Mouse (Mus musculus): ENCODE results near the gene Fbxo44. TPM values are rescaled to one million over a fixed set of nuclear protein-coding genes. Genes with fewer than 3 reads are reported as not detected.

Gene Fbxo44
- polyA plus RNA-seq, 1 experiment from 2014 or later = 60.8 TPM

DNA sequence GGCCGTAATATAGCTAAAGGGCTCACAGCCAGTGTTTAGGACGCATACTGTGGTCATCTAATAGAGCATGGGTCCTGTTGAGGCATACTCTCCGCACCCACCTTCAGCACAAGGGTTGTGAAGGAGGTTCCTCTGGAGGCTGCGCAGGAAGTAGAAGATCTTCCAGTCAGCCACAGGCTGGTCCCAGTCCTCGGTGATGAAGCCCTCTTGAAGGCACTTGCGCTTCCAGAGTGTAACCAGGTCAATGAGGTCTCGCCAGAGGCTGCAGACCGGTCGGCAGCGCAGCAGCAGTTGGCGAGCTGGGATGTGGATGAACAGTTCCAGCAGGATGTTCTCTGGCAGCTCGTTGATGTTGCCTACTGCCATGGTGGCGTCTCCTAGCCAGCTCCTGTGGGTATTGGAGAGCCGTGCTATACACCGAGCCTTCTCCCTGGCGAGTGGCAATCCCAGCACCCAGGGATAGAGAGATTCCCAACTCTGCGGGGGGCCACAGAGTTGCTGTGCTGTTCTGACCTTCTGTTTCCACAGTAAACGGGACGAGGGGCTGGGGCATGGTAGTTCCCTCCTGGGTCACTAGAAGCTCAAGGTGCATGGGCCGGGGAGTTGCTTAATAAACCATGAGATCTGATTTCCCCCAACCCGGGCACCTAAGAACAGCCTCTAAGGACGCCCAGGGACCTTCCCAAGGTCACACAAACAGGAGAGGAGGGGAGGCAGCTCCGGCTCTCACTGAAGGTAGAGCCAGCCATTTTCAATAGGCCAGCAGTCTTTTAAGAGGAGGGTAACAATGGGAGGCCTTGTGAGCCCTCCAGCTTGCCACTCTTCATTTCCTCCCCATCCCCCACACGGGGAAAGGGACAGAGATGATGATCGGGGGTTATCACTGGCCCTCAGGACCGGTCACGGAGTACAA is 1.6 kb downstream of the Fbxo44 start:
- Histone ChIP-seq H3K27me3 (ENCODE audit: control insufficient read depth, insufficient read depth, low read length) (peaks cover 28% of the 10 kb centered on the region), H3K4me2 (ENCODE audit: low read depth) (peak overlapping the region; percentile 92), H3K9ac (ENCODE audit: low read length) (peak overlapping the region; percentile 67), H3K27ac (ENCODE audit: low read depth, low read length) (peak overlapping the region; percentile 74), H3K36me3 (ENCODE audit: control insufficient read depth, insufficient read depth, low read length) (peaks cover 5% of the 10 kb centered on the region), H3K9me3 (ENCODE audit: control insufficient read depth, low read length) (no peaks in the 10 kb centered on the region), H3K4me3 (ENCODE audit: low read depth, low read length) (peak overlapping the region; percentile 50), H3K4me1 (ENCODE audit: control insufficient read depth, insufficient read depth, low read length) (peaks cover 14% of the 10 kb centered on the region)
- 27% methylated on average over 27 of the region's 27 CpGs for WGBS
- DNase-seq (ENCODE audit: low spot score) = peak; percentile 63
- ATAC-seq (ENCODE audit: insufficient read depth, low FRiP score, low TSS enrichment) = peak; percentile 35

DNA sequence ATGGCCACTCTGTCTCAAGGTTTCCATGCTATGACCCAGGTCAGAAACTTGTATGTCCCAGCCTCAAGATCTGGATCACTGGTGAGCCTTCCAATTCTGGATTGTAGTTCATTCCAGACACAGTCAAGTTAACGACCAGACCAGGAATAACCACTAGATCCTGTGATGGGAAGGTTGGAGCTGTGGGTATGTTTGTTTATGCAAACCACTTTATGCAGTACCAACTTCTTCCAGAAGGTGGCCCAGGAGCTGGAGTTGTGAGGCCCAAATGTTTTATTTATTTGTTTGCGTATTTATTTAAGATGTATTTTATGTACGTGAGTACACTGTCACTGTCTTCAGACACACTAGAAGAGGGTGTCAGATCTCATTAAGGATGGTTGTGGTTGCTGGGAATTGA is 5.3 kb downstream of the Fbxo44 start:
- no peaks in the 10 kb centered on the region for H3K9me3 ChIP-seq (ENCODE audit: control insufficient read depth, low read length)
- peaks cover 16% of the 10 kb centered on the region for H3K4me1 ChIP-seq (ENCODE audit: control insufficient read depth, insufficient read depth, low read length)
- DNase-seq (ENCODE audit: low spot score) = no peak
- ATAC-seq (ENCODE audit: insufficient read depth, low FRiP score, low TSS enrichment) = no peak
- H3K27me3 ChIP-seq (ENCODE audit: control insufficient read depth, insufficient read depth, low read length) = no peaks in the 10 kb centered on the region
- no peak overlapping the region for H3K4me2 ChIP-seq (ENCODE audit: low read depth)
- 64% methylated on average over 3 of the region's 3 CpGs for WGBS
- H3K36me3 ChIP-seq (ENCODE audit: control insufficient read depth, insufficient read depth, low read length) = peaks cover 5% of the 10 kb centered on the region
- no peak overlapping the region for H3K27ac ChIP-seq (ENCODE audit: low read depth, low read length)
- no peak overlapping the region for H3K4me3 ChIP-seq (ENCODE audit: low read depth, low read length)
- no peak overlapping the region for H3K9ac ChIP-seq (ENCODE audit: low read length)

GRCm38 (mm10) chr4:148154006-148154405 is 6.3 kb downstream of the Fbxo44 start:
- H3K36me3 ChIP-seq (ENCODE audit: control insufficient read depth, insufficient read depth, low read length) = peaks cover 5% of the 10 kb centered on the region
- H3K9ac ChIP-seq (ENCODE audit: low read length) = no peak overlapping the region
- no peak overlapping the region for H3K4me2 ChIP-seq (ENCODE audit: low read depth)
- DNase-seq (ENCODE audit: low spot score) (no peak), ATAC-seq (ENCODE audit: insufficient read depth, low FRiP score, low TSS enrichment) (no peak)
- H3K9me3 ChIP-seq (ENCODE audit: control insufficient read depth, low read length) = no peaks in the 10 kb centered on the region
- WGBS = 91% methylated on average over 4 of the region's 4 CpGs
- H3K4me1 ChIP-seq (ENCODE audit: control insufficient read depth, insufficient read depth, low read length) = peaks cover 16% of the 10 kb centered on the region
- no peaks in the 10 kb centered on the region for H3K27me3 ChIP-seq (ENCODE audit: control insufficient read depth, insufficient read depth, low read length)
- no peak overlapping the region for H3K4me3 ChIP-seq (ENCODE audit: low read depth, low read length)
- no peak overlapping the region for H3K27ac ChIP-seq (ENCODE audit: low read depth, low read length)

DNA sequence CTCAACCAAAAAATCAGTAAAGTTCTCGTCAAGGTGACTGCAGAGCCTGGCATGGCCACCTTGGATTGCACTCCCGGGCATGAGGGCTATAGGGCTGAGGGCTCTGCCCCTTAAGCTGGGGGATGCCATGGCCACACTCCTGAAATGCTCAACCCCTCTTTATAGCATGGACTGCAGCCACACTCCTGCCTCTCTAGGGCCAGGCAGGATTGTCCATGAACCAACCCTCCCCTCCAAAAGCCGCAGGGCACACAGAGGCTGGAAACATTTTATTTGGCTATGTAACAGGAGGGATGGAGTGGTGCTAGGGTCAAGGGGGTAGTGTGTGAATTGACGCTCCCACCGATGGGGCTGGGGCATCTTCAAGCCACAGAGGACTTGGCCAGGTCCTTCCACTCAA is 7.7 kb downstream of the Fbxo44 start:
- DNase-seq (ENCODE audit: low spot score) = no peak
- Histone ChIP-seq H3K9me3 (ENCODE audit: control insufficient read depth, low read length) (no peaks in the 10 kb centered on the region), H3K27ac (ENCODE audit: low read depth, low read length) (no peak overlapping the region), H3K9ac (ENCODE audit: low read length) (no peak overlapping the region), H3K4me3 (ENCODE audit: low read depth, low read length) (no peak overlapping the region), H3K27me3 (ENCODE audit: control insufficient read depth, insufficient read depth, low read length) (no peaks in the 10 kb centered on the region), H3K36me3 (ENCODE audit: control insufficient read depth, insufficient read depth, low read length) (peaks cover 5% of the 10 kb centered on the region), H3K4me2 (ENCODE audit: low read depth) (no peak overlapping the region), H3K4me1 (ENCODE audit: control insufficient read depth, insufficient read depth, low read length) (peaks cover 5% of the 10 kb centered on the region; the same call in 1 of the 2 replicates)
- no peak for ATAC-seq (ENCODE audit: insufficient read depth, low FRiP score, low TSS enrichment)
- 84% methylated on average over 5 of the region's 5 CpGs for WGBS

DNA sequence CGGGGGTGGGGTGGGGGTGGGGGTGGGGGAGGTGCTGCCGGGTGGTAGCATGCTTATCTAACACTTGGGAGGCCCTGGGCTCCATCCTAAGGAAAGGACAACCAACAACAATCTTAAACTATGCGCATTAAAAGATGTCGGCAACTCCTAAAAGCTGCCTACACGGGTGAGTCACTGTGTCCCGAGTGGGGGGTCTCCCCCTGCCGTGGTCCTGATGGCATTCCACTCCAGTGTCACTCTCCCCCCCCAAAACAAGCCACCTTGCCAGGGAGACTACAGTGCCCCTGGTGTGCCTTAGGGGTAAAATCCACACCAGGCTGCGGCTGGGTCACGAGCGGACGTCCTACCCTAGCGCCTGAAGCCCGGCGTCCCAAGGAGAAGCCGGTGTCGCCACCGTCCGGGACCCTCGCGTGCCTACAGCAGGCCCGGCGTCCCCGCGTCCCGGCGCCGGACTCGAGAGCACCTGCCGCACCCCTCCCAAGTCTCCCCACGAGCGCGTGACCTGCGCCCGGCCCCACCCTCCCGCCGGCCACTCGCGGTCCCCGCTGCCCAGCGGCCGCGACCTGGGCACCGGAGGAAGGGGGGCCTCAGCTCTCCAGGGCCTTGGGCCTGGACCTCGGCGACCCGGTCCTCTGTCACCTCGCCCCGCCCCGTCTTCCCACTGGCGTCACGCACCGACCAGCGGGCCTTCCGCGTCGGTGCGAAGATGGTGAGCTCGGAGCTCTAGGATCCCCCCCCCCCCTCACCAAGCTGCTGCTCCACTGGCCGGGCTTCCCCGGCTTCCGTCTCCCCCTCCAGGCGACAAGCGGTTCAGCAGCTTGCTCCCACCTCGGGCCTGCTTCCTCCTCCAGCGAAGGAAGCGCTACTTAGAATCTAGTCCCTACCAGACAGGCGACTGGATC is 8.8 kb downstream of the Fbxo44 start, which contains the start of gene Fbxo6:
TSS of gene Fbxo6 (minus strand) at position 874 of the 902 bp plus-strand sequence.
- peak within 1 kb of the TSS; percentile 72 for H3K9ac ChIP-seq (ENCODE audit: low read length)
- 2% methylated on average over 65 of the region's 67 CpGs for WGBS
- DNase-seq (ENCODE audit: low spot score) = peak; percentile 92
- peaks cover 5% of the 10 kb centered on the region for H3K36me3 ChIP-seq (ENCODE audit: control insufficient read depth, insufficient read depth, low read length)
- H3K4me3 ChIP-seq (ENCODE audit: low read depth, low read length) = peak within 1 kb of the TSS; percentile 58
- peaks cover 5% of the 10 kb centered on the region; the same call in 1 of the 2 replicates for H3K4me1 ChIP-seq (ENCODE audit: control insufficient read depth, insufficient read depth, low read length)
- peak; percentile 88 for ATAC-seq (ENCODE audit: insufficient read depth, low FRiP score, low TSS enrichment)
- peak within 1 kb of the TSS; percentile 85 for H3K27ac ChIP-seq (ENCODE audit: low read depth, low read length)
- peak within 1 kb of the TSS; percentile 96 for H3K4me2 ChIP-seq (ENCODE audit: low read depth)
- H3K9me3 ChIP-seq (ENCODE audit: control insufficient read depth, low read length) = no peaks in the 10 kb centered on the region
- H3K27me3 ChIP-seq (ENCODE audit: control insufficient read depth, insufficient read depth, low read length) = no peaks in the 10 kb centered on the region

GRCm38 (mm10) chr4:148150953-148151266 is 9.4 kb downstream of the Fbxo44 start:
- peaks cover 5% of the 10 kb centered on the region; the same call in 1 of the 2 replicates for H3K4me1 ChIP-seq (ENCODE audit: control insufficient read depth, insufficient read depth, low read length)
- DNase-seq (ENCODE audit: low spot score) = no peak
- peak overlapping the region; percentile 72; the same call in 1 of the 2 replicates for H3K9ac ChIP-seq (ENCODE audit: low read length)
- H3K27me3 ChIP-seq (ENCODE audit: control insufficient read depth, insufficient read depth, low read length) = no peaks in the 10 kb centered on the region
- ATAC-seq (ENCODE audit: insufficient read depth, low FRiP score, low TSS enrichment) = no peak
- no peak overlapping the region; the same call in 1 of the 2 replicates for H3K27ac ChIP-seq (ENCODE audit: low read depth, low read length)
- WGBS = 58% methylated on average over 3 of the region's 3 CpGs
- peak overlapping the region; percentile 96 for H3K4me2 ChIP-seq (ENCODE audit: low read depth)
- peak overlapping the region; percentile 58 for H3K4me3 ChIP-seq (ENCODE audit: low read depth, low read length)
- no peaks in the 10 kb centered on the region for H3K9me3 ChIP-seq (ENCODE audit: control insufficient read depth, low read length)
- H3K36me3 ChIP-seq (ENCODE audit: control insufficient read depth, insufficient read depth, low read length) = peaks cover 6% of the 10 kb centered on the region

GRCm38 (mm10) chr4:148150242-148150641 is 10.0 kb downstream of the Fbxo44 start:
- no peak overlapping the region for H3K27ac ChIP-seq (ENCODE audit: low read depth, low read length)
- ATAC-seq (ENCODE audit: insufficient read depth, low FRiP score, low TSS enrichment) (no peak), DNase-seq (ENCODE audit: low spot score) (no peak)
- H3K36me3 ChIP-seq (ENCODE audit: control insufficient read depth, insufficient read depth, low read length) = peaks cover 4% of the 10 kb centered on the region; the same call in 1 of the 2 replicates
- H3K4me1 ChIP-seq (ENCODE audit: control insufficient read depth, insufficient read depth, low read length) = peaks cover 5% of the 10 kb centered on the region; the same call in 1 of the 2 replicates
- H3K9me3 ChIP-seq (ENCODE audit: control insufficient read depth, low read length) = no peaks in the 10 kb centered on the region
- WGBS = 37% methylated on average over 7 of the region's 7 CpGs
- H3K27me3 ChIP-seq (ENCODE audit: control insufficient read depth, insufficient read depth, low read length) = no peaks in the 10 kb centered on the region
- no peak overlapping the region for H3K4me3 ChIP-seq (ENCODE audit: low read depth, low read length)
- H3K9ac ChIP-seq (ENCODE audit: low read length) = no peak overlapping the region
- H3K4me2 ChIP-seq (ENCODE audit: low read depth) = no peak overlapping the region

DNA sequence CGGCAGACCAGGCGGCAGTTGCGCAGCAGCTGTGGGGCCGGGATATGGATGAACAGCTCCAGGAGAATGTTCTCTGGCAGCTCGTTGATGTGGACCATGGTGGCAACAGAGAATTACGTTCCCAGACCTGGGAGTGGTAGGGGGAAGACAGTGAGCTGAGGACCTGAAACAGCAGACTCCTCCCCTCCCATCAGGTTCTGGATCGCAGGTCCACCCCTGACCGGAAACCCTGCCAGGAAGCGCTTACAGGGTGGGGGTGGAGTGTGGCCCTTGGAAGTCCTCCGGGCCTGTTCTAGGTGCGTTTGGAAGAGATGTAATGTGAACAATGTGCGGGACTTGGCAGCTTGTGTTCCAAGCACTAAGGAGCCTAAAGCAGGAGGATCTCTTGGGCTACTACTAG is 10.7 kb downstream of the Fbxo44 start:
- Histone ChIP-seq H3K36me3 (ENCODE audit: control insufficient read depth, insufficient read depth, low read length) (peaks cover 7% of the 10 kb centered on the region), H3K4me3 (ENCODE audit: low read depth, low read length) (no peak overlapping the region), H3K4me1 (ENCODE audit: control insufficient read depth, insufficient read depth, low read length) (peaks cover 5% of the 10 kb centered on the region; the same call in 1 of the 2 replicates), H3K27ac (ENCODE audit: low read depth, low read length) (no peak overlapping the region), H3K4me2 (ENCODE audit: low read depth) (no peak overlapping the region), H3K27me3 (ENCODE audit: control insufficient read depth, insufficient read depth, low read length) (no peaks in the 10 kb centered on the region), H3K9ac (ENCODE audit: low read length) (no peak overlapping the region), H3K9me3 (ENCODE audit: control insufficient read depth, low read length) (no peaks in the 10 kb centered on the region)
- DNase-seq (ENCODE audit: low spot score) (no peak), ATAC-seq (ENCODE audit: insufficient read depth, low FRiP score, low TSS enrichment) (no peak)
- 56% methylated on average over 12 of the region's 12 CpGs for WGBS
